Mouse (Mus musculus): Measurements from ENCODE around the gene Asic4.

Asic4 gene

GRCm38 (mm10) chr1:75502945-75503650 lies 52.9 kb downstream of the Asic4 start:
- in situ Hi-C loops (cut with MboI): no loop called here

- in situ Hi-C loops (cut with MboI): no loop called here
Observed at GRCm38 (mm10) chr1:75503651-75503980, 53.4 kb downstream of the Asic4 start.

GRCm38 (mm10) chr1:75504256-75505045 lies 54.2 kb downstream of the Asic4 start:
- in situ Hi-C loops (cut with MboI): no loop called here

GRCm38 (mm10) chr1:75505159-75505955 lies 55.1 kb downstream of the Asic4 start:
- in situ Hi-C loops (cut with MboI): no loop called here

GRCm38 (mm10) chr1:75505956-75506831 lies 56.0 kb downstream of the Asic4 start, which contains the start of gene Obsl1:
Gene Obsl1 (minus strand): TSS chr1:75506452.
- in situ Hi-C loops (cut with MboI): no loop called here

GRCm38 (mm10) chr1:75507006-75507405 lies 56.8 kb downstream of the Asic4 start, which contains the start of gene Inha:
Gene Inha (plus strand): TSS chr1:75507077.
- in situ Hi-C loops (cut with MboI): no loop called here

GRCm38 (mm10) chr1:75509586-75509985 lies 59.4 kb downstream of the Asic4 start:
- in situ Hi-C loops (cut with MboI): no loop called here

- in situ Hi-C loops (cut with MboI): no loop called here
Observed at GRCm38 (mm10) chr1:75510154-75510553, 59.9 kb downstream of the Asic4 start.

- in situ Hi-C loops (cut with MboI): no loop called here
Observed at GRCm38 (mm10) chr1:75511437-75512210, 61.4 kb downstream of the Asic4 start.

- in situ Hi-C loops (cut with MboI): no loop called here
Observed at GRCm38 (mm10) chr1:75512550-75512949, 62.3 kb downstream of the Asic4 start.

GRCm38 (mm10) chr1:75516703-75517380 lies 66.6 kb downstream of the Asic4 start:
- in situ Hi-C loops (cut with MboI): no loop called here

- in situ Hi-C loops (cut with MboI): no loop called here
Observed at GRCm38 (mm10) chr1:75517984-75518383, 67.7 kb downstream of the Asic4 start.

- in situ Hi-C loops (cut with MboI): no loop called here
Observed at GRCm38 (mm10) chr1:75518427-75518826, 68.2 kb downstream of the Asic4 start.

GRCm38 (mm10) chr1:75519576-75519975 lies 69.3 kb downstream of the Asic4 start:
- in situ Hi-C loops (cut with MboI): no loop called here

- in situ Hi-C loops (cut with MboI): no loop called here
Observed at GRCm38 (mm10) chr1:75521321-75522031, 71.2 kb downstream of the Asic4 start, which contains the start of gene Stk11ip. Gene Stk11ip (plus strand): TSS chr1:75521529.
